ENCODE assay signal across 7 mouse cellular contexts in the genomic region with DNA sequence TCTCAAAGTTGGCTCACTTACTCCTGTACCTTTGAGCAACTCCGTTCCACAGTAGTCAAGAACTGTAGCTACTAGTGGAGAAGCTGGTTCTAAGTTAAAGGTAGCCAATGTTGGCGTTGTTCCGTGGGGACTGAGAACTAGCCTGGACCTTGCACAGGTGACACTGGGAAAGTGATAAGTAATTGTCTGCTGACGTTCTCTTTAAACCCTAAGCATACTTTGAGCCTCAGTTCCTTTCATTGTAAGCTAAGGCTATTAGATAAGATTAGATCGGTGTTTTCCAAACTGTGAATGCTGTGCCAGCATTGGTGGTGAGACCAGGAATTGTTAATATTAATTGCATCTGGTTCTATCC.
"Had no signal": no experiment of that assay in that cellular context is flagged by ENCODE, and none has a peak within 500 bp of the region (broad histone marks: within the 10 kb centered on the region; RNA-seq: fewer than 3 reads in every experiment).

No protein-coding gene starts in this region.

- H3K27me3 ChIP-seq: liver, embryonic 15.5 days; stomach, embryonic 15.5 days had no signal

- H3K4me3 ChIP-seq: layer of hippocampus, adult 2 months; limb, embryonic 10.5 days; liver, embryonic 15.5 days; stomach, embryonic 15.5 days had no signal

- DNase-seq: thymus, adult 2 months; thymus, postnatal 25 days had no signal

- H3K4me1 ChIP-seq: liver, embryonic 15.5 days; stomach, embryonic 15.5 days had no signal

- H3K9me3 ChIP-seq: limb, embryonic 10.5 days; liver, embryonic 15.5 days; stomach, embryonic 15.5 days had no signal

- H3K36me3 ChIP-seq: limb, embryonic 10.5 days; liver, embryonic 15.5 days; stomach, embryonic 15.5 days had no signal

- H3K9ac ChIP-seq: liver, embryonic 15.5 days; stomach, embryonic 15.5 days had no signal

- H3K4me2 ChIP-seq: liver, embryonic 11.5 days; liver, embryonic 15.5 days; stomach, embryonic 15.5 days had no signal

- H3K27ac ChIP-seq: layer of hippocampus, adult 2 months; limb, embryonic 10.5 days; liver, embryonic 15.5 days; stomach, embryonic 15.5 days had no signal
